Mouse (Mus musculus): ENCODE measurements around the gene Nup210l. TPM values are rescaled to one million over a fixed set of nuclear protein-coding genes. Genes with fewer than 3 reads are reported as not detected.
A peak's percentile ranks its signal among the peaks of the same experiment; 100 is the strongest.

Gene Nup210l
- polyA plus RNA-seq, 1 experiment from 2014 or later = 0.34 TPM

GRCm38 (mm10) chr3:90254419-90255193, 150.7 kb downstream of the Nup210l start:
- ATAC-seq (ENCODE audit: low FRiP score, low read depth) = peak; percentile 55
- Histone ChIP-seq H3K9me3 (no peaks in the 10 kb centered on the region), H3K27ac (peak overlapping the region; percentile 87), H3K36me3 (peaks cover 45% of the 10 kb centered on the region), H3K9ac (peak overlapping the region; percentile 95), H3K4me2 (replicated peaks) (peak overlapping the region; percentile 78), H3K4me3 (peak overlapping the region; percentile 91), H3K4me1 (peaks cover 17% of the 10 kb centered on the region), H3K27me3 (no peaks in the 10 kb centered on the region)
- WGBS = under 1% methylated on average over 41 of the region's 41 CpGs

- Histone ChIP-seq H3K36me3 (peaks cover 49% of the 10 kb centered on the region), H3K4me3 (peak overlapping the region; percentile 91), H3K9me3 (no peaks in the 10 kb centered on the region), H3K4me2 (replicated peaks) (peak overlapping the region; percentile 78), H3K27me3 (no peaks in the 10 kb centered on the region), H3K9ac (peak overlapping the region; percentile 95), H3K4me1 (peaks cover 16% of the 10 kb centered on the region), H3K27ac (0 out of 2 replicates have a peak overlapping the region, but pooled peaks have one; percentile 87)
- no peak for ATAC-seq (ENCODE audit: low FRiP score, low read depth)
- 23% methylated on average over 2 of the region's 2 CpGs for WGBS
These were observed 151.2 kb downstream of the Nup210l start for GRCm38 (mm10) chr3:90255194-90255565.

GRCm38 (mm10) chr3:90255784-90256353, 151.9 kb downstream of the Nup210l start:
- Histone ChIP-seq H3K4me3 (peak overlapping the region; percentile 91), H3K4me2 (replicated peaks) (peak overlapping the region; percentile 78), H3K27me3 (no peaks in the 10 kb centered on the region), H3K27ac (no peak overlapping the region), H3K9me3 (no peaks in the 10 kb centered on the region), H3K4me1 (peaks cover 16% of the 10 kb centered on the region), H3K9ac (peak overlapping the region; percentile 95), H3K36me3 (peaks cover 49% of the 10 kb centered on the region)
- WGBS = 91% methylated on average over 14 of the region's 14 CpGs
- ATAC-seq (ENCODE audit: low FRiP score, low read depth) = no peak

GRCm38 (mm10) chr3:90256731-90257530, 153.0 kb downstream of the Nup210l start:
- Histone ChIP-seq H3K27ac (no peak overlapping the region), H3K9ac (no peak overlapping the region), H3K27me3 (no peaks in the 10 kb centered on the region), H3K9me3 (no peaks in the 10 kb centered on the region), H3K4me3 (no peak overlapping the region), H3K4me2 (replicated peaks) (no peak overlapping the region), H3K36me3 (peaks cover 50% of the 10 kb centered on the region), H3K4me1 (peaks cover 16% of the 10 kb centered on the region)
- 91% methylated on average over 19 of the region's 19 CpGs for WGBS
- no peak for ATAC-seq (ENCODE audit: low FRiP score, low read depth)

- no peaks in the 10 kb centered on the region for H3K27me3 ChIP-seq
- H3K36me3 ChIP-seq = peaks cover 66% of the 10 kb centered on the region
- H3K9ac ChIP-seq = no peak overlapping the region
- H3K4me2 ChIP-seq (replicated peaks) = no peak overlapping the region
- H3K27ac ChIP-seq = no peak overlapping the region
- no peak for ATAC-seq (ENCODE audit: low FRiP score, low read depth)
- H3K4me1 ChIP-seq = peaks cover 16% of the 10 kb centered on the region
- no peak overlapping the region for H3K4me3 ChIP-seq
- 92% methylated on average over 4 of the region's 4 CpGs for WGBS
- no peaks in the 10 kb centered on the region for H3K9me3 ChIP-seq
These were observed 154.6 kb downstream of the Nup210l start for GRCm38 (mm10) chr3:90258521-90258920.

MicroRNAs within 50 kb of the gene (microRNA counts, 519-probe panel; counts per million panel counts)
- 3,671 counts per million, percentile 68 among the panel's probes with 10 or more counts for microRNA mmu-miR-190b

Small RNA genes within 50 kb of the gene (microRNA-seq; reads per million reads assigned to microRNA genes)
- gene Mir190b = 13.6 reads per million, percentile 30 among the genes with 10 or more reads in this experiment

Other genes starting within 250 kb of the Nup210l start
- gene Il6ra, start 190.9 kb upstream of the Nup210l start, polyA plus RNA-seq (2015; fragmentation: Nextera tagmentation; extraction: Ambion mirVana) = 0.96 and 1.2 TPM in 2 replicates
- 15.2 and 17.7 TPM in 2 replicates for gene Atp8b2, start 140.6 kb upstream of the Nup210l start, polyA plus RNA-seq (2015; fragmentation: Nextera tagmentation; extraction: Ambion mirVana)
- 157 and 174 TPM in 2 replicates for gene Hax1, start 105.4 kb upstream of the Nup210l start, polyA plus RNA-seq (2015; fragmentation: Nextera tagmentation; extraction: Ambion mirVana)
- 158 and 164 TPM in 2 replicates for gene 4933434E20Rik, start 52.5 kb upstream of the Nup210l start, polyA plus RNA-seq (2015; fragmentation: Nextera tagmentation; extraction: Ambion mirVana)
- 206 and 208 TPM in 2 replicates for gene Ubap2l, start 51.5 kb upstream of the Nup210l start, polyA plus RNA-seq (2015; fragmentation: Nextera tagmentation; extraction: Ambion mirVana)
- gene Tpm3, start 31.5 kb upstream of the Nup210l start, polyA plus RNA-seq (2015; fragmentation: Nextera tagmentation; extraction: Ambion mirVana) = 520 and 556 TPM in 2 replicates
- gene Rps27, start 109.5 kb downstream of the Nup210l start, polyA plus RNA-seq (2015; fragmentation: Nextera tagmentation; extraction: Ambion mirVana) = 1,711 and 1,721 TPM in 2 replicates
- gene Rab13, start 109.6 kb downstream of the Nup210l start, polyA plus RNA-seq (2015; fragmentation: Nextera tagmentation; extraction: Ambion mirVana) = 39.7 and 41.4 TPM in 2 replicates
- 96.8 and 99.7 TPM in 2 replicates for gene Jtb, start 127.5 kb downstream of the Nup210l start, polyA plus RNA-seq (2015; fragmentation: Nextera tagmentation; extraction: Ambion mirVana)
- gene Creb3l4, start 139.4 kb downstream of the Nup210l start, polyA plus RNA-seq (2015; fragmentation: Nextera tagmentation; extraction: Ambion mirVana) = 10.9 and 12.5 TPM in 2 replicates
- gene Slc39a1, start 144.0 kb downstream of the Nup210l start, polyA plus RNA-seq (2015; fragmentation: Nextera tagmentation; extraction: Ambion mirVana) = 102 and 103 TPM in 2 replicates
- 22.0 and 23.6 TPM in 2 replicates for gene Crtc2, start 150.0 kb downstream of the Nup210l start, polyA plus RNA-seq (2015; fragmentation: Nextera tagmentation; extraction: Ambion mirVana)
- gene Dennd4b, start 161.1 kb downstream of the Nup210l start, polyA plus RNA-seq (2015; fragmentation: Nextera tagmentation; extraction: Ambion mirVana) = 4.2 and 5.3 TPM in 2 replicates
- gene Gatad2b, start 189.0 kb downstream of the Nup210l start, polyA plus RNA-seq (2015; fragmentation: Nextera tagmentation; extraction: Ambion mirVana) = 19.4 and 19.6 TPM in 2 replicates